ENCODE assay signal across 27 mouse cellular contexts in the genomic region with DNA sequence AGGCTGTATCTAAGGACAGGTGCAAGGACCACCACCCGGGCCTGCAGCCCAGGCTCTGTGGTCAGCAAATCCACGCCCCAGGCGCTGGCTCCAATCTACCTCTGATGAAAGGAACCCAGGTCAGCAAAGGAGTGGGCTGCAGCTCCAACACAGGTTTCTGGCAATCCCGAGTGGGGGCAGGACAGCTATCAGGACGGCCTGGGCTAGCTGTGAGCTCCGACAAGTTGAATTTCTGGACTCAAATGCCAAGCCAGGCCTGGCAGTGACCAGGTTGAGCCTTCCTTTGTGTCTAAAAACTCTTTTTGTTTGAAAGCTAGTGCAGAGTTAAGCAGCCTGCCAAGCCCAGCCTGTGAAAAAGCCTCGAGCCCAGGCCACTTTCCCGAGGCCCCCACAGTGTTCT. TPM values are rescaled to one million over a fixed set of nuclear protein-coding genes. Genes with fewer than 3 reads are reported as not detected.
"Had no signal": no experiment of that assay in that cellular context is flagged by ENCODE, and none has a peak within 500 bp of the region (broad histone marks: within the 10 kb centered on the region; RNA-seq: fewer than 3 reads in every experiment).

No protein-coding gene starts in this region.

- H3K9ac ChIP-seq: heart, embryonic 13.5 days; heart, embryonic 15.5 days; hindbrain, embryonic 13.5 days; hindbrain, embryonic 15.5 days; kidney, embryonic 15.5 days; limb, embryonic 13.5 days; limb, embryonic 15.5 days; liver, embryonic 12.5 days; liver, embryonic 14.5 days had no signal

- H3K36me3 ChIP-seq: heart, embryonic 15.5 days; hindbrain, embryonic 13.5 days; hindbrain, embryonic 15.5 days; kidney, embryonic 15.5 days; limb, embryonic 13.5 days; limb, embryonic 15.5 days; liver, embryonic 12.5 days had no signal

- H3K4me2 ChIP-seq: heart, embryonic 11.5 days; heart, embryonic 13.5 days; heart, embryonic 15.5 days; hindbrain, embryonic 13.5 days; hindbrain, embryonic 15.5 days; kidney, embryonic 15.5 days; limb, embryonic 13.5 days; limb, embryonic 15.5 days; liver, embryonic 12.5 days had no signal

- H3K4me3 ChIP-seq: heart, adult 2 months; heart, embryonic 13.5 days; heart, embryonic 15.5 days; hindbrain, embryonic 13.5 days; hindbrain, embryonic 15.5 days; kidney, embryonic 15.5 days; left cerebral cortex, adult 2 months; limb, embryonic 13.5 days; limb, embryonic 15.5 days; liver, embryonic 12.5 days had no signal

- ATAC-seq: intestine, embryonic 16.5 days; liver, embryonic 12.5 days had no signal

- H3K9me3 ChIP-seq: heart, embryonic 15.5 days; hindbrain, embryonic 13.5 days; hindbrain, embryonic 15.5 days; kidney, embryonic 15.5 days; limb, embryonic 13.5 days; limb, embryonic 15.5 days; liver, embryonic 12.5 days had no signal

- H3K4me1 ChIP-seq: kidney, embryonic 15.5 days; limb, embryonic 13.5 days; limb, embryonic 15.5 days; liver, embryonic 12.5 days had no signal

- H3K27me3 ChIP-seq: heart, embryonic 13.5 days; heart, embryonic 15.5 days; hindbrain, embryonic 15.5 days; kidney, embryonic 15.5 days; limb, embryonic 15.5 days had no signal

- DNase-seq: gastrocnemius, postnatal 14 days; gastrocnemius, postnatal 36 days; heart, adult 11 months; heart, adult 2 months; heart, postnatal 14 days; heart, postnatal 36 days; kidney, adult 11 months; kidney, adult 2 months; kidney, adult 9 months; kidney, postnatal 14 days; kidney, postnatal 36 days; layer of hippocampus, adult 9-11 months; layer of hippocampus, postnatal 36 days had no signal

- H3K27ac ChIP-seq: heart, adult 2 months; heart, embryonic 13.5 days; heart, embryonic 15.5 days; hindbrain, embryonic 13.5 days; hindbrain, embryonic 15.5 days; kidney, embryonic 15.5 days; kidney, postnatal 0 days; left cerebral cortex, adult 2 months; limb, embryonic 13.5 days; limb, embryonic 15.5 days; liver, embryonic 12.5 days; liver, embryonic 14.5 days had no signal

RNA-seq across cellular contexts. Expression of a gene that starts 43.7 kb away (rescaled TPM):
- total RNA-seq: hematopoietic stem cell, adult 5-6 weeks had no signal
